Mouse (Mus musculus) embryonic stem cell, embryonic (primary cell): ENCODE measurements at regions not wholly inside any gene's neighbourhood (a gene's known extent, or its start where the extent isn't known, plus 50 kb on each side); places are given as distances from the start of the nearest gene placed in this dataset.
"Not testable (repeated sequence)": the region's sequence is repeated elsewhere in the genome, so short reads cannot be mapped to it uniquely, and the experiment has no call there.

Source experiments
- CTCF ChIA-PET, 4 experiments: fragments of 300-600 bp in 2 of 4; fragments of 350-600 bp in 2 of 4; sonication (Branson Sonifier 250); formaldehyde crosslinking; loops; one replicate each; lab custom pipeline; 2022; ENCODE audit warnings: inconsistent platforms in 2 of 4; lab: Charles Lee
- POLR2A ChIA-PET, 4 experiments: fragments of 300-600 bp in 2 of 4; fragments of 350-600 bp in 2 of 4; sonication (Branson Sonifier 250); formaldehyde crosslinking; loops; one replicate each; lab custom pipeline; 2022; ENCODE audit warnings: antibody characterized with exemption in 4 of 4, inconsistent platforms in 1 of 4; lab: Charles Lee

DNA sequence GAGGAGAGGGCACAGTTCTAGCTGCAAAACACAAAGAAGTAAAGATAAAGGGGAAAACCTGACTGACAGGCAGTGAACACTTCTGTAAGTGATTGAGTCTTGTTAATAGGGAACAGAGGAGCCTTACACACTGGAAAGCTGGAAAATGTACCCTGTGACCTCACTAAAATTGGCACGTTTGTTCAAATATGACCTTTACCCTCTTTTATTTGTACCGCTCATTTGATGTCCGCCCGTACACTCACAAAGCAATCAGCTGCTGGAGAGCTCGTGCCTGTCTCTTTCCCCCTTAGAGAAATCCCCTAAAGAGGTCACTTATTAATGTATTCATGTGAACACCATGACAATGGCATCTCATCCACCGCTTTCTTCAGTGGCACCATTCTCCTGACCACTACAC lies 819.4 kb downstream of the Defb40 start:
- POLR2A ChIA-PET, result no interaction called here
- CTCF ChIA-PET, result interaction anchor here in 1 of 4 experiments (0.5 kb wide), 1 partner anchor 739 kb away, joined by 3 read pairs; no protein-coding TSS in a partner anchor

DNA sequence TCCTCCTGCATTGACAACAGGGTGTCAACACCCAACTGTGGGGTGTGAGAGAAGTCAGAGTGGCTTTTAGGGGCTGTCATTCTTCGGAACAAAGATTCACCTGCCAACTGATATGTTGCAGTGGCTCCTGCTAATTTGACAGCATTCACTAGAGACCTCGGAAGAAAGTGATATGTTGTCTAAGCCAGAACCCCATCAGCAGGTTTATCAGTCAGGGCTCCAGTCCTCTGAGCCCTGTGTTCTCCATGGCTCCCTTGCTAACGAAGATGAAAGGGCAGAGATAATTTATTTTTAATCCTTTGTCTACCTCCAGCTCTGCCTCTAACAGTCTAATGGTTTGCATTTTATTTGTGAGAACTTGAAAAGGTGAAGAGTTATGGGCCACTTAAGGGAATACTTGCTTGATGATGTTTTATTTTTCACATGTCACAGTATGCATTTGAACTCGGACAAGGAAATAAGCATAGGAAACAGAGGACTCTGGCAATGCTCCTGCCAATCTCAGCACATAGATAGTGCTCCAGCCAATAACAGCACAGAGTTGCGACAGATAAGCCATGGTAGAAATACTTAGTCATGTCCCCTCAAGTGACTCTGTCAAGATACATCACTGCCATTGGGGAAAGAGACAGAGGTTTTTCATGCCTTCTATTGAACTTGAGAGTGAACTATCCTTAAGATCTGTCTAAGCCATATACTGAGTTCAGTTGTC lies 862.6 kb downstream of the Defb40 start:
- CTCF ChIA-PET, result no interaction called here
- POLR2A ChIA-PET, result no interaction called here

DNA sequence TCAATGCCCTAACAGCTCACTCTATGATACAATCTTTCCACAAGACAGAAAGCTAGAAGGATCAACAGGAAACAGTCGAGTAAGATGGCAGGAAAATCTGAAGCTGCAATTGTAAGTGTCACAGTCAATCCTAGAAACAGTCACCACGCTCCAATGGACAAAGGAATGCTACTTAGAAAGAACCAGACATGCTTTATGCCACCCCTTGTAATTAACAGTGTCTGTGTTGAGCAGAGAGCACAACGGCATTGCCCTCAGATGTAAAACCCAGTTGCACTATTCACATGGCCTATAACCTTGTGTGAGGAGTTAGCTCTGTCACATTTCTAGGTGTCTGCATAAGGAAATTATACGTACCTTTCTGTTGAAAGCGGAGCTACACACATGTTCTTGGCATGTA lies 864.8 kb downstream of the Defb40 start:
- ChIA-PET POLR2A (no interaction called here), CTCF (no interaction called here)

- CTCF ChIA-PET, result interaction anchor here in 1 of 4 experiments (0.5 kb wide), 1 partner anchor 59 kb away, joined by 3 read pairs; no protein-coding TSS in a partner anchor
- POLR2A ChIA-PET, result no interaction called here
These were observed 868.6 kb downstream of the Defb40 start for GRCm38 (mm10) chr8:18109480-18109879.

- ChIA-PET CTCF (no interaction called here), POLR2A (no interaction called here)
These were observed 871.2 kb downstream of the Defb40 start for GRCm38 (mm10) chr8:18106827-18107226.

DNA sequence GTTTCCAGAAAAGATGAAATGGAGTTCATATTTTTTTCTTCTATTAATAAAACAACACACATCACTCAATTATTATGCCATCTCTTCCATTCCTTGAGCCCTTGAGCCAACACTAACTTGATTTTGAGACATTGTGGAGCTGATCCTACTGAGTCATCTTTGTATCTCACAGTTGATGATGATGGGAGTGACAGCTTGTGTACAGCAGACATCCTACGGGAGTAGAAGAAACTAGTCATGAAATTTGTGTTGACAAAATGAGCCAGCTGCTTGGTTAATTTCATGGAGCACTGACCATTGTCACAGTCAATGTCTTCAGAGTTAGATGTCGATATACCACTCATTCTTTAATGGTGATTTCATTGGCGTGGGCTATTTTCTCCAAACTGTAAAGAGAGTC lies 912.6 kb downstream of the Defb40 start:
- ChIA-PET POLR2A (no interaction called here), CTCF (no interaction called here)

GRCm38 (mm10) chr8:18059526-18059925 lies 918.5 kb downstream of the Defb40 start:
- POLR2A ChIA-PET, result no interaction called here
- CTCF ChIA-PET, result no interaction called here

GRCm38 (mm10) chr8:18021196-18021595 lies 956.9 kb downstream of the Defb40 start:
- CTCF ChIA-PET, result no interaction called here

GRCm38 (mm10) chr8:18007567-18007966 lies 970.5 kb downstream of the Defb40 start:
- ChIA-PET CTCF (no interaction called here), POLR2A (no interaction called here)

More at GRCm38 (mm10) chr8:18021196-18021595, 956.9 kb downstream of the Defb40 start:
- POLR2A ChIA-PET, result no interaction called here

- ChIA-PET POLR2A (no interaction called here), CTCF (no interaction called here)
These were observed 972.4 kb downstream of the Defb40 start for GRCm38 (mm10) chr8:18005660-18006059.

DNA sequence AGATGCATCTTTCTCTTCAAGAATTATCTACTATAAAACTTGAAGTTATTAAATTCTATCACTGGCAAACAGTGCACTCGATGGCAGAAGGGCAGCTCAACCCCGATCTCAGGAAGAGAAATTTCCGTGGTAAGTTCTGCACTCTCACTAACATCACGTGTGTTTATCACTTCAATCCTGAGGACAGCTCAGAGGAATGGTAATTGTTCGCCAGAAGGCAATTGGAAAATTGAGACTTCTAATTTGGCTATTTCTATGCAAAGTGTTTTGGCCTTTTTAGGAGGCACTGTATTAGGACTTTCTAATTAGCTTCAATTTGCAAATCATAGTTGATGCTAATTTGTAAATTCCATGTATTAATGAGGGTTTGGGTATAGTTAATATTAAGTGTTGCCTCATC lies 977.3 kb downstream of the Defb40 start:
- ChIA-PET POLR2A (no interaction called here), CTCF (no interaction called here)

DNA sequence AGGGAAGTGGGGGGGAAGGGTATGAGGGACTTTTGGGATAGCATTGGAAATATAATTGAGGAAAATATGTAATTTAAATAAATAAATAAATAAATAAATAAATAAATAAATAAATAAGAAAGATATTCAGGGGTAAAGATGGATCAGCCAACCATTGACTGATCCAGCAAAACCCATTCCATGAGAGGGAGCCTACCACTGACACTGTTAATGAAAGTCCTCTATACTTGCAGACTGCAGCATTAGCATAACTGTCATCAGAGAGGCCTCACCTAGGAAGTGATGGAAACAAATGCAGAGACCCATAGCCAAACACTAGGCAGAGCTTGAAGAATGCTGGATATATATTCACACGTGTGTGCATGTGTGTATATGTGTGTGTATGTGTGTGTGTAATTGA lies 993.3 kb downstream of the Defb40 start:
- POLR2A ChIA-PET, result no interaction called here

DNA sequence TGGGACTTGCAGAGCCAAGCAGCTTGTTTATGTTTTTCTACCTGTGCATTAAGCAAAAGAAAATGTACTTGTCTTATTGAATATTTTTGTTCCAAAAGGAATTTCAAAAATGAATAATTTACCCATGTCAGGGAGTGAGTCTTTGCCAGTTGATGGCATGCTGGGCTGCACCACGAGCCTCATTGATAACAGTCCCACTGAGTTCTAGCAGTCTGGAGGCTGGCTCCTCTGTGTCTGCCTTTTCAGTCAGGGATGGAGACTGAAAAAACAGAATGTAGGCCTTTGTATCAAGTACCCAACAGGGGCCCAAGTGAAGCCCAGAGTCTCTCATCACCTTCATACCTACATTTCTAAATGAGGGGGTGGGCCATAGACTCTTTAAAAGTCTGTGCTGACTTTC lies 1029.2 kb downstream of the Defb40 start:
- ChIA-PET CTCF (no interaction called here), POLR2A (no interaction called here)

More for the DNA sequence above, 993.3 kb downstream of the Defb40 start:
- CTCF ChIA-PET, result no interaction called here

DNA sequence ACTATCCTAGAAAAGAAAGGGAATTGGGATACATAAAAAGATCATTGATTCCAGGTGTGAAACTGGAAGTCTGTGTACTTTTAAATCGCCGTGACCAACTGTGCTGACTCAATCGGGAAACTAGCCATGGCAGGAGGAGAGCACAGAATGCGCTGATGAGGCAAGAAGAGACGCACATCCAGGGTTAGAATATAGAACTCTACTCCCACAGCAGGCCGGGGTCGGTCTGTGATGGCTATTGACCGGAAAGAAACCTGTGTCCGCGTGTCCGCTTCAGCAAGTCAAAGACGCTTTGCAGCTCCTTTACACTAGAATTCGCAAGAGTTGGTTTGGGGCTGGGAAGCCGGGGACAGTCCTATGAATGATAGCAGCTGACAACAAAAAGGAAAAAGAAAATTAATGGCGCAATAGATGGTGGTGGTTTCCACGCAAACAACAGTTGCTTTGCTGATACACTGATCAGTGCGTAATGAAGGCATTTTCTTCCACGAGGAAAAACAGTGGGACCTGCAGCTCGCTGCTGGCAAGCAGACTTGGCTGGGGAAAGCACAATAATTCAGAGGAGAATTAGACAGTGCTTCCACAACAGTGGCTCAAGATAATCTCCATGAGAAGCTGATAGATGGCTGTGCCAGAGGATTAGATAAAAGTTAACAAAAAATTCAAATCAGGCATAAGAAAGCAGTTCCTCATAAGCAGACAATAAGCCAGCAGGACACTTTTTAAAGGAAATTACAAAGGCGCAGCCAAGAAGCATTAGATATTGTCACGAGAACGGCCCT lies 1029.8 kb downstream of the Defb40 start:
- ChIA-PET CTCF (no interaction called here), POLR2A (no interaction called here)

DNA sequence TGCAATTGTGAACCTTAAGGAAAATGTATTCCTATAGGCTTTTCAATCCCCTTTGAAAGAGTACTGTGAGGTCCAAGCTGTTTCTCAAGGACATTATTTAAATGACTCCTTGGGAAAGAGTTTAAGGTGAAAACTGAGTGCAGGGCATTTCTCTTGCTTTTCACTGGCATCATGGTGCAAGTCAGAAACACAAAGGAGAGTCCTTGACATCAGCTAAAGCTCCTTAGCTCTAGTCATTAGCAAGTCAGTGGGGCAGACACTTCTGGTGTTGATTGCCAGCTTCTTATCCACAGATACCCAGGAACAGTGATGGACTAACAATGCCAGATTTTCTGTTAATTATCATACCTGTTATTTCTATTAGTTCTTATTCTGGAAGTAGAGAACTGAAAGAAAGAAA lies 1043.4 kb downstream of the Defb40 start:
- ChIA-PET POLR2A (interaction anchor here in 1 of 4 experiments (0.5 kb wide), 1 partner anchor 11 kb away, joined by 4 read pairs; no protein-coding TSS in a partner anchor), CTCF (no interaction called here)

GRCm38 (mm10) chr8:17909316-17909715 lies 1068.7 kb downstream of the Defb40 start:
- ChIA-PET POLR2A (interaction anchor here in 2 of 4 experiments (1.0 to 1.3 kb wide), 2 partner anchors 21 to 23 kb away, joined by 4 to 7 read pairs; no protein-coding TSS in a partner anchor), CTCF (no interaction called here)

DNA sequence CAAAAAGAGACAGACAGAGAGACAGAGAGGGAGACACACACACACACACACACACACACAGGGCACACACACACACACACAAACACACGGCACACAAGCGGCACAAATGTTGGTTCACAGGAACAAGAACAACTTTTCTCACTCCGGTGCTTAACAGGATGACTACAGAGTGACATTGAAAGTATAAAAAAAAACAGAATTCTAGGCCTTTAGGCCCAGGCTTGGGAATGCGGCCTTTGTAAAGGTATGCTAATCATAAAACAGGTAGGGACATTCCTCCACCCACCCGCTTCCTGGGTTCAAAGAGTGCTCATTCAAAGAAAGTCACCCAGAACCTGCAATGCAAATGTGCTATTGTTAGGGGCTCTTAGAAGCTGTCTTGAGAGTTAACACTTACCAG lies 1089.5 kb downstream of the Defb40 start:
- CTCF ChIA-PET, result not testable (repeated sequence)
- POLR2A ChIA-PET, result interaction anchor here in 1 of 4 experiments (1.4 to 2.1 kb wide), 2 partner anchors 11 to 21 kb away, joined by 5 to 7 read pairs; no protein-coding TSS in a partner anchor

GRCm38 (mm10) chr8:17863388-17863787 lies 1114.7 kb downstream of the Defb40 start:
- ChIA-PET POLR2A (interaction anchor here in 1 of 4 experiments (0.7 kb wide), 1 partner anchor 193 kb away, joined by 3 read pairs; no protein-coding TSS in a partner anchor), CTCF (interaction anchor here in 1 of 4 experiments (0.6 kb wide), 1 partner anchor 215 kb away, joined by 3 read pairs; no protein-coding TSS in a partner anchor)
